Mouse (Mus musculus) liver, adult 2 months (tissue): ENCODE measurements around the gene Srsf1.

Source experiments
- CTCF ChIP-seq: fragments of 200-500 bp; IDR thresholded peaks from 2 replicates; pipeline ENCODE4 v1.5.1; 2011; ENCODE audit warnings: low read depth, low read length, control low read depth
- POLR2A ChIP-seq: fragments of 200-500 bp; IDR thresholded peaks from 2 replicates; pipeline ENCODE4 v1.6.1; 2011; ENCODE audit warnings: low read length, control low read depth; ENCODE audit not compliant: insufficient read depth; ENCODE audit errors: extremely low read depth

GRCm38 (mm10) chr11:88091949-88092348 lies 44.8 kb downstream of the Srsf1 start:
- TF ChIP-seq POLR2A (no peak), CTCF (no peak)
